Mouse (Mus musculus) right cerebral cortex, postnatal 25 days (tissue): ENCODE data around the gene Cntn6.

Experiments
- DNase-seq: peaks from one replicate; pipeline ENCODE4 v3.0.0; 2022

Gene Cntn6

GRCm38 (mm10) chr6:104783891-104784290 lies 291.3 kb downstream of the Cntn6 start:
- DNase-seq = no peak

- DNase-seq = no peak
Observed at GRCm38 (mm10) chr6:104787502-104787901, 294.9 kb downstream of the Cntn6 start.

DNA sequence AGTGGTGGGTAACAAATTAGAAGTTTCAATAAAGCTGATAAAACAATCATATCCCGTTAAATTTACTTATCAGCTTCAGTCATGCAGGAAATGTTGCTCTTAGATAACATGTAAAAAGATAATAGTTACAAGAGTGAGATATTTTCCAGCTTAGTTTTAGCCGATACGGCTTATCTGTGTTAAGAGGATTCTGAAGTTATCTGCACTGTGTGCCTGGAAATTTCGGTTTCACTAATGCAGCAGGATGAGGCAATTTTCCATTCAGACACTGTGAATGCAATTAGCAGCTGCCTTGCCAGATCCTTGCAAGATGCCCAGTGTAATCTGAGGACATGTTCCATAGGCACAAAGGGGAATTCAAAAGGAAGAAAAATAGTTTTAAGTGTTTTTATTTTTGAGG lies 315.9 kb downstream of the Cntn6 start:
- DNase-seq = no peak

DNA sequence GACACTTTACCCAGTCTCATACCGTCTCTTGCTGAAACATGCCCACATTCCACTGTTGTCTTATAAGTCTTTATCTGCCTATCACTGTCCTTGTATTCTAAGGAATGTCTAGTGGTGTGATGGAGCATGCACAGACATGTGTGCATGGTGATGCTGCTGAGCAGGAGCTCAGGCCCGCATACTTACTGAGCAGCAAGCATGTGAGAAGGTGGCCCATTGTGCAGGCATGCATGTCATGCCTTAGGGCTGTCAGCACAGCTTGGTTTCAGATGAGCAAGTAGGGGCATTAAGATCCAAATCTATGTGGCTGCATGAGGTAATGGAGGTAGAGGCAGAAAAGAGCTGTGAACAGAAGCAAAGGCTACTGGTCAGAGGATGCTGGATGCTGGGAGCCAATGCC lies 323.0 kb downstream of the Cntn6 start:
- DNase-seq = no peak

GRCm38 (mm10) chr6:104879711-104880110 lies 387.1 kb downstream of the Cntn6 start:
- DNase-seq = no peak

DNA sequence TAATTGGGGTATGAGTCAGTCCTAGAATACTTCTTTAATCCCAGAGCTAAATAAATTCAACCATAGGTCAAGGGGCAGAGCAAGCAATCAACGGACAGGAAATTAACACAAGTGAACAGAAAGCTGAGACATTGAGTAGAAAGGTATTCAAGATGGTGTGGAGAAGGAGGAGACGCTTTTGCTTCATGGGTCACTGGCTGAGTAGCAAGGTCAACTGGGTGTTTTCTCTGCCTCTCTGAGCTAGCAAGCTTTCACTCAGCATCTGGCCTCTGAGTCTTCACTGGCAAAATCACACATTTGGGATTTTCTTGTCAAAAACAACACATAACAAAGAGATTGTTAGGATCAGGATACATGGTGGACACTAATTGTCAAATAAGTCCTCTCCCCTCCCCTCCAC lies 391.4 kb downstream of the Cntn6 start:
- no peak for DNase-seq

DNA sequence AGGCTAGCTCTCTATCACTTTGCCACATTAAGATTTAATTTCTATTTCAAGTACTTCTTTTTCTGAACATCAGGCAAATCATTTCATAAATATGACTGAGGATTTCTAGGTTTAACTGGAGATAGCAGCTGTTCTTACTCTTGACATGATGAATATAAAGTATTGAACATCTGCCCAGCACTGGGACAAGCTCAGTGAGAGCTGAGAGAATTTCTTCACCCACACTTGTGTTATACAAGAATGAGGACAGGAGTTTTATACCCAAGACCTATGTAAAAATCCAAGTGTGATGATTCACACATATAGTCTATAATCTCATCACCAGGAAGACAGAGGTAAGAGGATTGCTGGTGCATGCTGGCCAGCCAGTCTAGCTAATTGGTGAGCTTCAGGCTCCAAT lies 393.2 kb downstream of the Cntn6 start:
- DNase-seq = no peak

DNA sequence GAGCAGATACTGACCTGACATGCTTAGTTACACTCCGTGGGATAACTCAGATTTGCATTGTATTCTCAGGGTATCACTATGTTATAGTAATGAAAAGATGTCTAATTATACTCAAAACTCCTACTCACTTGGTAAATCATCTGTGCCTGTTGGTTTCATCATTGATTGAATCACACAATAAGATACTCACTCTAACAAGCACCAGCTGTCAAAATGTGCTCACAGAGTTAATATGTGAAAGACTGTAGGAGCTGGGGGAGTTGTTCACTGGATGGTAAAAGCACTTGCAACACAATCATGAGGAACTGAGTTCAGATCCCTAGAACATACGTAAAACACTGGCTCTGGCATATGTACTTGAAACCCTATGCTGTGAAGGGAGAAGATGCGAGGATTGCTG lies 398.5 kb downstream of the Cntn6 start:
- DNase-seq = no peak
